Mouse (Mus musculus) lung, adult 2 months (tissue): Measurements from ENCODE around the gene Rps6kb2. TPM values are rescaled to one million over a fixed set of nuclear protein-coding genes. Genes with fewer than 3 reads are reported as not detected.
"Not testable (repeated sequence)": the region's sequence is repeated elsewhere in the genome, so short reads cannot be mapped to it uniquely, and the experiment has no call there.

ENCODE experiments used
- DNase-seq: peaks from one replicate; pipeline ENCODE4 v3.0.0; 2022
- H3K4me1 ChIP-seq: fragments of 200-500 bp; 2 replicates; pipeline ENCODE4 v1.6.1; 2011; ENCODE audit warnings: low read length; ENCODE audit not compliant: control insufficient read depth, insufficient read depth
- H3K4me3 ChIP-seq: fragments of 200-500 bp; replicated peaks from 2 replicates; pipeline ENCODE3; 2011; ENCODE audit warnings: low read depth, mild to moderate bottlenecking, control low read depth, low read length; ENCODE audit errors: extremely low read depth
- CTCF ChIP-seq: fragments of 200-500 bp; IDR thresholded peaks from 2 replicates; pipeline ENCODE4 v1.5.1; 2011; ENCODE audit warnings: mild to moderate bottlenecking, low read length, control low read depth; ENCODE audit not compliant: insufficient read depth
- POLR2A ChIP-seq: fragments of 200-500 bp; IDR thresholded peaks from 2 replicates; pipeline ENCODE4 v1.6.1; 2011; ENCODE audit warnings: low read depth, mild to moderate bottlenecking, control low read depth, low read length, borderline replicate concordance; ENCODE audit errors: extremely low read depth
- WGBS: fragments of 180-500 bp; shearing (Covaris S2); methylation state at CpG from one replicate; pipeline ENCODE4 v1.1.7; 2018; 5-methylcytosine and 5-hydroxymethylcytosine counted together
- polyA plus RNA-seq: library from polyadenylated mRNA; depleted of rRNA; stranded (reverse); fragments of >200 nt; gene quantifications from 2 replicates; pipeline ENCODE4 v1.2.3, GENCODE M21; 2012

Gene Rps6kb2
- polyA plus RNA-seq, 1 experiment = 51.2 TPM

- no peak overlapping the region for H3K4me3 ChIP-seq
- H3K4me1 ChIP-seq = peaks cover 10% of the 10 kb centered on the region; the same call in 1 of the 2 replicates
- WGBS = 79% methylated on average over 4 of the region's 4 CpGs
- no peak for DNase-seq
- TF ChIP-seq POLR2A (no peak), CTCF (no peak)
These were observed 33.0 kb downstream of the Rps6kb2 start for GRCm38 (mm10) chr19:4130106-4130505.

GRCm38 (mm10) chr19:4129462-4129861, 33.7 kb downstream of the Rps6kb2 start:
- no peak for TF ChIP-seq POLR2A
- TF ChIP-seq CTCF = no peak
- 85% methylated on average over 7 of the region's 7 CpGs for WGBS

GRCm38 (mm10) chr19:4126759-4127495, 36.2 kb downstream of the Rps6kb2 start:
- H3K4me3 ChIP-seq = no peak overlapping the region
- WGBS = 42% methylated on average over 7 of the region's 7 CpGs
- H3K4me1 ChIP-seq = peaks cover 10% of the 10 kb centered on the region; the same call in 1 of the 2 replicates
- TF ChIP-seq CTCF (no peak), POLR2A (no peak)
- peak; percentile 39 for DNase-seq

More at GRCm38 (mm10) chr19:4129462-4129861, 33.7 kb downstream of the Rps6kb2 start:
- no peak for DNase-seq
- Histone ChIP-seq H3K4me3 (no peak overlapping the region), H3K4me1 (peaks cover 10% of the 10 kb centered on the region; the same call in 1 of the 2 replicates)

GRCm38 (mm10) chr19:4125741-4126696, 37.1 kb downstream of the Rps6kb2 start, which contains the start of gene Aip:
Gene Aip, minus strand, starts transcription at chr19:4125858.
- peak within 1 kb of the TSS; percentile 78 for H3K4me3 ChIP-seq
- peaks cover 10% of the 10 kb centered on the region; the same call in 1 of the 2 replicates for H3K4me1 ChIP-seq
- TF ChIP-seq POLR2A (0 out of 2 replicates have a peak, but pooled peaks have one; percentile 35), CTCF (peak; percentile 37)
- peak; percentile 96 for DNase-seq
- WGBS = 1% methylated on average over 61 of the region's 64 CpGs

GRCm38 (mm10) chr19:4125268-4125667, 37.9 kb downstream of the Rps6kb2 start:
- Histone ChIP-seq H3K4me1 (peaks cover 15% of the 10 kb centered on the region; the same call in 1 of the 2 replicates), H3K4me3 (peak overlapping the region; percentile 55)
- DNase-seq = not testable (repeated sequence)
- WGBS = 5% methylated on average over 4 of the region's 4 CpGs

- Histone ChIP-seq H3K4me1 (peaks cover 15% of the 10 kb centered on the region; the same call in 1 of the 2 replicates), H3K4me3 (no peak overlapping the region)
- WGBS = 70% methylated on average over 4 of the region's 4 CpGs
- no peak for DNase-seq
- TF ChIP-seq POLR2A (no peak), CTCF (no peak)
These were observed 38.7 kb downstream of the Rps6kb2 start for GRCm38 (mm10) chr19:4124432-4124831.

- Histone ChIP-seq H3K4me3 (no peak overlapping the region), H3K4me1 (peaks cover 15% of the 10 kb centered on the region; the same call in 1 of the 2 replicates)
- 68% methylated on average over 7 of the region's 7 CpGs for WGBS
- DNase-seq = no peak
- no peak for TF ChIP-seq POLR2A
- TF ChIP-seq CTCF = no peak
These were observed 40.5 kb downstream of the Rps6kb2 start for GRCm38 (mm10) chr19:4122411-4123370.

- 53% methylated on average over 6 of the region's 6 CpGs for WGBS
- not testable (repeated sequence) for DNase-seq, H3K4me3 ChIP-seq
These were observed 41.3 kb downstream of the Rps6kb2 start for GRCm38 (mm10) chr19:4121896-4122295.

More at GRCm38 (mm10) chr19:4121896-4122295, 41.3 kb downstream of the Rps6kb2 start:
- peaks cover 13% of the 10 kb centered on the region; the same call in 1 of the 2 replicates for H3K4me1 ChIP-seq
